Mouse (Mus musculus) testis, adult 2 months (tissue): ENCODE data around the gene Nudc.

Experiments
- CTCF ChIP-seq: fragments of 200-500 bp; IDR thresholded peaks from 2 replicates; pipeline ENCODE4 v1.5.1; 2012; ENCODE audit warnings: low read depth, mild to moderate bottlenecking, inconsistent platforms, low read length, moderate library complexity; ENCODE audit not compliant: control insufficient read depth, insufficient read depth, insufficient replicate concordance
- POLR2A ChIP-seq: fragments of 200-500 bp; IDR thresholded peaks from 2 replicates; pipeline ENCODE4 v1.6.1; 2012; ENCODE audit warnings: low read depth, mild to moderate bottlenecking, inconsistent platforms, low read length, moderate library complexity; ENCODE audit not compliant: control insufficient read depth

DNA sequence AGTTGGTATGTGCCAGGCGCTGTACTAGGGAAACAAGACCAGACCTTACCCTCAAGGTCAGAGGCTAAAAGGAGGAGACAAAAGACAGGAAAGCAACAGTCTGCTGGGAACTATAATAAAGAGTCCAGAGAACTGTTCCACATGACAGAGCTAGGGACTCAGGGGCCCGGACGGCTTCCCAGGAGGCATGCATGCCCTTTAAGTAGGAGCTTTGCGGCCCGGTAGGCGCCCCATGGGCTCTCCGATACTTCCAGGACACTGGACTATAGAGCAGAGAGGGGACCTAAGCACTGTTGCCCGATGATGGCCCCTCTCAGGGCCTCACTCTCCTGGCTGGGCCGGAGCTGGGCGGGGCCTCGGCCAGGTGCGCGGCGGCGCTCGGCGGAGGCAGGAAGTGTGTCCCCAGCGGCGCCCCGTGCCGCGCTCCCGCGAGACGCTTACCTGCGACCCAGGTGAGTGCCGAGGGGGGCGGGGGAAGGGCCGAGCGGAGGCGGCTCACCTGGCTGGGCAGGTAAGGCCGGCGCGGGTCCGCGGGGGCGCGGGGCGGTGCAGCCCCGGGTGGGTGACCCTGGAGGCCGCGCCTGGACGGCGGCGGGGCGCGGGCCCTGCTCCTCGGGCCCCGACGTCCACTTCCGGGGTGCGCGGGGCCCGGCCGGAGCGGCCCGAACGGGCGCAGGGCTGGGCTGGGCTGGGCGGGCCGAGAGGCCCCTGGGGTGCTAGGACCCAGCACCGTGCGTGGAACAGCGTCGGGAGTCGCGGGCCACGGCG, 27.0 kb downstream of the Nudc start, which contains the start of gene Kdf1:
- no peak for TF ChIP-seq POLR2A
- no peak for TF ChIP-seq CTCF
